Mouse (Mus musculus) adrenal gland, adult 10 weeks (tissue): Measurements from ENCODE around the gene Serpina3n. TPM values are rescaled to one million over a fixed set of nuclear protein-coding genes. Genes with fewer than 3 reads are reported as not detected.

Experiments used
- polyA plus RNA-seq: library from polyadenylated mRNA; stranded (reverse); fragments of 350-450 nt; fragmentation: Illumina TruSeq; extraction: RNeasy Lipid Tissue Mini Kit (QIAGEN cat#74804); gene quantifications from one replicate; pipeline ENCODE4 v1.2.3, GENCODE M21; 2014; ENCODE audit warnings: low read depth, low replicate concordance

Serpina3n gene
- polyA plus RNA-seq, result 2.9 TPM

GRCm38 (mm10) chr12:104406454-104406885 lies at the start of gene Serpina3n:
Gene Serpina3n (plus strand): TSS chr12:104406729.

Other genes with a start within 250 kb of the Serpina3n start
- 0.58 TPM for gene Serpina3f, start 192.2 kb upstream of the Serpina3n start, polyA plus RNA-seq
- gene Serpina3g, start 170.5 kb upstream of the Serpina3n start, polyA plus RNA-seq, result 3.3 TPM
- gene Serpina3i, start 143.6 kb upstream of the Serpina3n start, polyA plus RNA-seq, result not detected
- gene Serpina3j, start 92.2 kb upstream of the Serpina3n start, polyA plus RNA-seq, result not detected
- 0.64 TPM for gene Serpina3k, start 68.2 kb upstream of the Serpina3n start, polyA plus RNA-seq
- not detected for gene Serpina3m, start 68.2 kb upstream of the Serpina3n start, polyA plus RNA-seq
- not detected for gene Gsc, start 66.6 kb downstream of the Serpina3n start, polyA plus RNA-seq